Mouse (Mus musculus) kidney, postnatal 14 days (tissue): ENCODE measurements at regions not wholly inside any gene's neighbourhood (a gene's known extent, or its start where the extent isn't known, plus 50 kb on each side); places are given as distances from the start of the nearest gene placed in this dataset.

Source experiments
- DNase-seq: peaks from one replicate; pipeline ENCODE4 v3.0.0; 2022; ENCODE audit warnings: mixed read lengths

- no peak for DNase-seq
Measured at GRCm38 (mm10) chr7:130042296-130042910, 450.7 kb downstream of the Wdr11 start.

GRCm38 (mm10) chr7:130043397-130044234, 452.0 kb downstream of the Wdr11 start:
- no peak for DNase-seq

GRCm38 (mm10) chr7:130044235-130044553, 452.5 kb downstream of the Wdr11 start:
- no peak for DNase-seq

GRCm38 (mm10) chr7:130044581-130044980, 452.9 kb downstream of the Wdr11 start:
- DNase-seq = no peak

DNA sequence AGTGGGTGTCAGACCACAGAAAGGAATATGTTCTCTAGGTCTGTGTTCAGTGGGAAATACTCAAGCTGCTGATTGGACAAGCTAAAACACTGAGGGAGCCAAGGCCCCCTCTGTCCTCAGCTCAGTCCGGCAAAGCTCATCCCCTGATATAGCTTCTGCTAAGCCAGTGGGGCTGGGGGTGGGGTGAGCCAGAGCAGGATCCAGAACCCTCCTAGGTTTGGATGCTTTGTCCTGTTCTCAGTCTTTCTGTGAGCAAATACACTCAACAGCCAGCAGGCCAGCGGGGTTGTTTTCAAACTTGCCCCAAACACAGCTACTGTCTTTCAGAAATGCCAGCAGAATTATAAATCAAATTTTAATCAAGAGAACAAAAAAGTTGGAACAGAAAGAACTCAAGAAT, 454.4 kb downstream of the Wdr11 start:
- no peak for DNase-seq

DNA sequence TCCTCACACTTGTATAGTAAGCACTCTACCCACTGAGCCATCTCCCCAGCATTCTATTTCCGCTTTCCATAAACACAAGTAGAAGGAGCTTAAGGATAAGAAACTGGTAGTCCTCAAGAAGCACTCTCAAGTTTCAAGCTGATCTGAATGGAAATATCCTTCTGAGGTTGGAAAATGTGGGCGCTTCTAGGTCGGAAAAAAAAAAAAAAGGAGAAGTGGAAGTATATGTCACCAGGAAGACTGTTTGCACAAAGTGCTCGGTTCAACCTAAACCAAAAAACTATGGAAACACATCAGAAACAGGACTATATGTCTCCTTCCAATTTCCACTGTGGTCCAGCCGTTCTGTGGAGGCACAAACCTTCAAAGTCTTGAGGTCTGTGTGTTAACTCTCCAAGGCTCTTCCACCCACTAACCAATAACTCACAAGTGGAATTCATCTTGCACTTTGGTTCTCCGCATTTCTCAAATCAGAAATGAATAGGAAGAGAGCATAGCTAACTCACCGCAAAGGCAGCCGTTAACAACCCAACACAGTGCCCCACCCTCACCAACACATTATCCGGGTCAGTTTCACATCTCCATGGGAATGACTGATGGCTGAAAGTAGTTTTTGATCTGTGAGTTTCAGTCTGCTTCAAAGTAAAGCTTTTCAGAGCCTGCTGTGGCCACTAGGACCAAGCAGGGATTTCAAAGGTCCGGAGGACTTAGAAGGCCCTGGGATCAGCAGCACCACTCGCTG, 455.8 kb downstream of the Wdr11 start:
- DNase-seq = no peak

GRCm38 (mm10) chr7:130048106-130048772, 456.6 kb downstream of the Wdr11 start:
- no peak for DNase-seq

DNA sequence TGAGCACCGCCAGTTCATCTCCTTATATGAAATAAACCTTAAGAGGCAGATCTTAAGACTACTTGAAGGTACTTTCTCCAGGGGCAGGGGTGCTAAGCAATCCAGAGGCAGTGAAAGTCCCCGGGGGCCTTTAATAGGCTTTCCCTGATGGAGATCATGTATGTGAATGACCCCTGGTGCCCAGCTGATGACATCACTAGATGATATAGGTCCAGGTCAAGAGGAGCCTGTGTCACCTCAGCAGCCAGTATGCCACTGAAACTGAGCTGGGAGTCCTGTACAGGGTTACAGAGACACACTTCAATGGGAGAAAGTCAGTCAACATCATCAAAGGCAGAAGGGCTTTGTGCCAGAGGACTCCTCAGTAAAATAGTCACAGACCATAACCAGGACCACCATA, 457.8 kb downstream of the Wdr11 start:
- no peak for DNase-seq

DNA sequence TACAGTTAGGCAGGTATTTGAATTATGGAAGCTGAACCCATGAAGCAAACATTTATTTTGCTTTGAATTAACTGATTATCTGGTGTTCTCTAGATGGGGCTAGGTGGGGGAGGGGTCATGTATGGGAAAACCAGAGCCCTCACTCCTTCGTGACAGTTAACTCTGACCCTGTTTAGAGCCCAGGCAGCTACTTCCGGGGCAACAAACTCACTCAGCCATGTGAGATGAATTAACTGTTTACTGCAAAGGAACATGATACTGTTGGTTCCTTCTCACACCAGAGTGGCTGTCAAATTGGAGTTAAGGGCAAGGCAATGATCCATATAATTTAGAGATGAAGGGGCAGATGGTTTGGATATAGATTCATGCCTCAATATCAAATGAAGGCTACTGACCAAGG, 458.5 kb downstream of the Wdr11 start:
- DNase-seq = no peak

DNA sequence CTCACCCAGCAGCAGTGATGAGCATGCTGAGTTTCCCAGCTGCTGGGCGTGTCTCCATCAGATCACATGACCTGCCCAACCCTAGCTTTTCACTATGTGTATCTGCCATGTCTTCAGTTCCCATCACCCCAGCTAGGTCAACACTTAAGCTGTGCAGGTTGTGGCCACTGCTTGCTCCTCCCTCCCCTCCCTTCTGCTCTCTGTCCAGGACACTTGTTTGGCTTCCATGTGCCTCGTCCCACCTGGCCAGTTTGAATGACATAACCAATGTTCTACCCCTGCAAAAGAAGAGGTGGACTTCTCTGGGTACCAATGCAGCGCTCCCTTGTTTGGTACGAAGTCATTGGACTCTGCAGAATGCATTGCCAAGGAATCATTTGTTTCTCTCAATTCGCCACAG, 460.7 kb downstream of the Wdr11 start:
- no peak for DNase-seq

GRCm38 (mm10) chr7:130057708-130058107, 462.5 kb downstream of the Ate1 start:
- no peak for DNase-seq

GRCm38 (mm10) chr7:130058267-130058666, 461.9 kb downstream of the Ate1 start:
- peak; percentile 39 for DNase-seq

- DNase-seq = no peak
Measured at GRCm38 (mm10) chr7:130059684-130060607, 460.2 kb downstream of the Ate1 start.

GRCm38 (mm10) chr7:130064500-130064899, 455.7 kb downstream of the Ate1 start:
- no peak for DNase-seq

DNA sequence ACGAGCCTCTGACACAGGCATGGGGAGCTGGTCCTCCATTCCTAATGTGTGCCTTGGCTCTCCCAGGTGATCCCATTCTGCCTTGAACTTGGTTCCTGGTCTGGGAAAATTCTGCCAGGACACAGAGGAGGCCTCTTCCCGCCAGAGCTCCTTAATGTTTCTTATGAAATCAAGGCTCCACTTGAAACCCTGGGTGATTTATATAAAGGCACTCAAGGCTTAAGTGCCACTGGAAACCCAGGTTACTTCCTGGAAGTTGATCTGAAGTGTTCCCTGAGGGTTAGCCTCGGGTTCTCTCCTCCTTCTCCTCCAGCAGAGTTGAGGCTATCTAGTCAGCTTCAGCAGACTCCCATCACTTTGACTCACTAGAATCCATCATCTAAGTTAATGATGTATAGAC, 451.9 kb downstream of the Ate1 start:
- DNase-seq = no peak

- DNase-seq = no peak
Measured at GRCm38 (mm10) chr7:130073388-130073787, 446.8 kb downstream of the Ate1 start.

DNA sequence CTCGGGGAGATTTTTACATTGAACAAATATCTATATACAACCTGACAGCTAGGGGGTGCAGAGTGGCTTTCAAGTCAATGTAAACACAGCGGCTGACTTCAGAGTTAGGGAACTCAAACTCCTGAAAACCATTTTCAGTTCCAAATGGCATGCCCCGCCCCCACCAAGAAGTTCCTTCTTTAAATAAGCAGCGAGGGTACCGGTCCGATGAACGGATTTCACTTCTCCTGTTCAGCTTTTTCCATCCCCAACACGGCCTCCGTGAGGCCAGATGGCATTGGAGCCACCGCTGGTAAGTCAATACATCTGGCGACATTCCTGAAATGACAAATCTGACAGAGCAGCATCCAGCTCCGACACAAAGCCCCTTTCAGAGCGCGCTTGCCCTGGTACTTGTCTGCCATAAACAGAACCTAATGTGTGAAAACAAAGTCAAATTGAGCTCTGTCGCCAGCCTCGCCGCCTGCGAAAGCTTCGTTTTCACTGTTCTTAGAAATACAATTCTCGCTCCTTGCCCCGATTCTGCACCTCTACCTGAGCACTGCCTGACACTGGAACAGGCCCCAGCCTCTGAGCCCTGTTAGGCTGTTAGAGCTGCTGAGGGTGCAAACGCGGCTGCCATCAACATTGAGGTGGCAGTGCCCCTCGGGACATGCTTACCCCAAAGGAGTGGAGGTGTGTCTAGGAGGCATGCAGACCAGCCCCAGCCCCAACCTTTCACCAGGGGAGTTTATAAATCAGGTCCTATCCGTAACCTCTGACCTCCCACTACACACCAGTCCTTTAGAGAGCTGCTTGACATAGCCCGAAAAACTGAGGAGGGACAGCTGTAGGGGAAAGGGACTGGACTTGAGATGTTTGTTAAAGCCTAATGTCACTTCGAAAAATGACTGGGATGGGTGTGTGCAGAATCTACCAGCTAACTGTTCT, 446.0 kb downstream of the Ate1 start:
- DNase-seq = peak; percentile 26

- DNase-seq = no peak
Measured at GRCm38 (mm10) chr7:130082662-130083061, 437.5 kb downstream of the Ate1 start.

DNA sequence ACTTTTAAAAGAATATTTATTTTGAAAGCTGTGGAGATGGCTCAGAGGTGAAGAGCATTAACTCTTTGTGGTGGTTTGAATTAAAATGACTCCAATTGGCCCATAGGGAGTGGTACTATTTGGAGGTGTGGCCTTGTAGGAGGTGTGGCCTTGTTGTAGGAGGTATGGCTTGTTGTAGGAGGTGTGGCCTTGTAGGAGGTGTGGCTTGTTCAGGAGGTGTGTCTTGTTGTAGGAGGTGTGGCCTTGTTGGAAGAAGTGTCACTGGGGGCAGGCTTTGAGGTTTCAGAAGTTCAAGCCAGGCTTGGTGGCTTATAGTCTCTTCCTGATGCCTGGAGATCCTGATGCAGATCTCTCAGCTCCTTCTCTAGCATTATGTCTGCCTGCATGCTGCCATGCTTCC, 434.5 kb downstream of the Ate1 start:
- no peak for DNase-seq

GRCm38 (mm10) chr7:130089896-130090610, 430.1 kb downstream of the Ate1 start:
- DNase-seq = no peak
